Mouse (Mus musculus) ES-E14 (cell line): ENCODE data around the gene Ift172.

Experiments
- HCFC1 ChIP-seq: IDR thresholded peaks from 2 replicates; pipeline ENCODE4 v1.6.1; 2012; ENCODE audit warnings: low read length, inconsistent platforms, borderline replicate concordance; ENCODE audit not compliant: insufficient read depth
- MAFK ChIP-seq: IDR thresholded peaks from 2 replicates; pipeline ENCODE4 v1.6.1; 2014; ENCODE audit warnings: mild to moderate bottlenecking, low read depth, low read length, inconsistent platforms; ENCODE audit not compliant: insufficient read depth
- ZC3H11A ChIP-seq: IDR thresholded peaks from 2 replicates; pipeline ENCODE4 v1.6.1; 2012; ENCODE audit warnings: low read depth, mild to moderate bottlenecking, inconsistent platforms, low read length, borderline replicate concordance
- ZNF384 ChIP-seq: IDR thresholded peaks from 2 replicates; pipeline ENCODE4 v1.6.1; 2012; ENCODE audit warnings: low read depth, low read length, inconsistent platforms

DNA sequence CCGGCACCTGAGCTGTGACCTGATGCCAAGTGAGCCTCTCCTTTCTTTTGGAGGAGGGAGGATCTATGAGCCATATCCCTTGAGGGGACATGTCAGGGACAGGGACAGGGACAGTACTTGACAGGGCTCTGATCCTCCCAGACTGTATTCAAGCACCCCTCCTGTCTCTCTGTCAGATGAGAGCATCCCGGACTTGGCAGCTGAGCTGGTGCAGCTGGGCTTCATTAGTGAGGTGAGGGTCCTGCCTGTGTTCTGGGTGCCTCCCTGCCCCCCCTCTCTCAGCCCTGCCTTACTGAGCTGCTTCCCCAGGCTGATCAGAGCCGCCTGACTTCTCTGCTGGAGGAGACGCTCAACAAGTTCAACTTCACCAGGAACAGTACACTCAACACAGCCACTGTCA is 40.2 kb downstream of the Ift172 start:
- no peak for TF ChIP-seq MAFK
- TF ChIP-seq ZC3H11A, result no peak
- TF ChIP-seq HCFC1, result no peak
- no peak for TF ChIP-seq ZNF384
